Mouse (Mus musculus) MEL (cell line): ENCODE results near the gene Maf.

ENCODE experiments used
- CTCF ChIP-seq, 3 experiments: IDR thresholded peaks in 2 of 3; conservative IDR thresholded peaks in 1 of 3; 2 replicates each; pipeline ENCODE4 v1.5.1; 2011 to 2012; ENCODE audit warnings: low read length in 3 of 3, low read depth in 2 of 3, mild to moderate bottlenecking in 2 of 3, improper control_type of control experiment in 1 of 3, inconsistent platforms in 1 of 3, mixed read lengths in 1 of 3, moderate library complexity in 1 of 3; ENCODE audit not compliant: control insufficient read depth in 1 of 3, insufficient read depth in 1 of 3, poor library complexity in 1 of 3, severe bottlenecking in 1 of 3
- EP300 ChIP-seq, 2 experiments: IDR thresholded peaks; 2 replicates each; pipeline ENCODE4 v1.6.1; 2011; ENCODE audit warnings: improper control_type of control experiment in 2 of 2, low read length in 2 of 2, low read depth in 1 of 2, mild to moderate bottlenecking in 1 of 2
- GABPA ChIP-seq: IDR thresholded peaks from 2 replicates; pipeline ENCODE4 v1.6.1; 2012; ENCODE audit warnings: low read depth, mild to moderate bottlenecking, inconsistent platforms, low read length, improper control_type of control experiment, moderate library complexity
- HCFC1 ChIP-seq: IDR thresholded peaks from 2 replicates; pipeline ENCODE4 v1.6.1; 2012; ENCODE audit warnings: low read depth, mild to moderate bottlenecking, inconsistent platforms, low read length, improper control_type of control experiment, moderate library complexity
- MYB ChIP-seq: IDR thresholded peaks from 2 replicates; pipeline ENCODE4 v1.6.1; 2011; ENCODE audit warnings: mild to moderate bottlenecking, low read depth, low read length, improper control_type of control experiment
- POLR2A ChIP-seq, 2 experiments: IDR thresholded peaks; 2 replicates each; pipeline ENCODE4 v1.6.1; 2011 to 2012; ENCODE audit warnings: low read length in 2 of 2, mild to moderate bottlenecking in 2 of 2, control low read depth in 1 of 2, improper control_type of control experiment in 1 of 2, low read depth in 1 of 2, moderate library complexity in 1 of 2; ENCODE audit not compliant: control insufficient read depth in 1 of 2, insufficient read depth in 1 of 2, poor library complexity in 1 of 2

DNA sequence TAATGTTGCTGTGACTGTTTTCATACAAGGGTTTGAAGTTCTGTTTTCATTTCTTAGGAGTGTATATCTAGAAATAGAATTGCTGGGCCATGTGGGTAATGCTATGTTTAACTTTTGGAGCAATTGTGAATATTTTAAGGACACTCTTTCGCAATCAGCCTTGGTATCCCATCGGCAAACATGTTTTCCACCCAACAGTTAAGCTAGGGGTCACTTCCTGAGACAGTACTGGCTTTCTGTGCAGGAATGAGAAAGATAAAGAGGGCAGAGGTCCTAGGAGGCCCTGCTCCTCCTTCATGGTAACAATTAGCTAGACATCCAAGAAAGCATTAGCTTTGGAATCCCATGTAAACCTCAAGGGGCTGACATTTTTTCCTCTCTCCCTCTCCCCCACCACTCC lies 47.1 kb upstream of the Maf start:
- TF ChIP-seq EP300 (IDR thresholded peaks at IDR 0.05; ENCODE audit: low read depth in 1 of 2, low read length in 2 of 2) (no peak), MYB (no peak), CTCF (IDR thresholded peaks at IDR 0.05 in 2 of 3, conservative IDR thresholded peaks at IDR 0.05 in 1 of 3; ENCODE audit: control insufficient read depth in 1 of 3, insufficient read depth in 1 of 3, low read depth in 2 of 3, low read length in 3 of 3, poor library complexity in 1 of 3, severe bottlenecking in 1 of 3) (no peak), POLR2A (IDR thresholded peaks at IDR 0.05; ENCODE audit: control insufficient read depth in 1 of 2, insufficient read depth in 1 of 2, low read depth in 1 of 2, low read length in 2 of 2, poor library complexity in 1 of 2) (no peak), GABPA (no peak), HCFC1 (no peak)
